Mouse (Mus musculus): Measurements from ENCODE around the gene Gm49361.

DNA sequence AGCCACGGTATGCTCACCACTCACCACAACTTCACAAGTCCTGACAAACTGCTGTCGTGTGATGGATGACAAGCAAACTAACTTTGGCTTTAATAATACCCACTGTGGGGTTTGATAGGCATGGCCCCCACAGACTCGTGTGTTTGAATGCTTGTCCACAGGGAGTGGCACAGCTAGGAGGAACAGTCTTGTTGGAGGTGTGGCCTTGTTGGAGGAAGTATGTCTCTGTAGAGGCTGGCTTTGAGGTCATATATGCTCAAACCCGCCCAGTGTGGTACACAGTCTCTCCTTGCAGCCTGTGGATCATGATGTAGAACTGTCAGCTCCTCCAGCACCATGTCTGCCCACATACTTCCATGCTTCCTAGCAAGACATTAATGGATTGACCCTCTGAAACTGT lies 27.7 kb downstream of the Gm49361 start:
- TF ChIP-seq MAFK (IDR thresholded peaks at IDR 0.05; ENCODE audit: insufficient read depth, low read depth, low read length) (no peak), HCFC1 (IDR thresholded peaks at IDR 0.05; ENCODE audit: borderline replicate concordance, insufficient read depth, low read length) (no peak), CHD2 (IDR thresholded peaks at IDR 0.05; ENCODE audit: low read depth, low read length) (no peak), ZNF384 (IDR thresholded peaks at IDR 0.05; ENCODE audit: low read depth, low read length) (no peak)

Measured in ES-E14 (cell line).